Mouse (Mus musculus) heart, embryonic 12.5 days (tissue): ENCODE measurements around the gene Fam78a. TPM values are rescaled to one million over a fixed set of nuclear protein-coding genes. Genes with fewer than 3 reads are reported as not detected.
A peak's percentile ranks its signal among the peaks of the same experiment; 100 is the strongest.
"Not testable (repeated sequence)": the region's sequence is repeated elsewhere in the genome, so short reads cannot be mapped to it uniquely, and the experiment has no call there.

Source experiments
- ATAC-seq: fragments of 200-750 bp; cut with Nextera tagmentation; 2 replicates; pipeline ENCODE4 v1.8.0; 2017; ENCODE audit warnings: moderate TSS enrichment, moderate library complexity; ENCODE audit not compliant: insufficient number of reproducible peaks, low FRiP score
- H3K27ac ChIP-seq: fragments of 300-500 bp; sonication (generic); 2 replicates; pipeline ENCODE4 v1.5.1; 2016; ENCODE audit warnings: mild to moderate bottlenecking, moderate library complexity; ENCODE audit not compliant: poor library complexity, severe bottlenecking
- H3K27me3 ChIP-seq: fragments of 300-500 bp; sonication (generic); replicated peaks from 2 replicates; pipeline ENCODE4 v1.6.1; 2016; ENCODE audit warnings: mild to moderate bottlenecking, moderate library complexity
- H3K36me3 ChIP-seq: fragments of 300-500 bp; sonication (generic); 2 replicates; pipeline ENCODE4 v1.6.1; 2016; ENCODE audit warnings: mild to moderate bottlenecking, moderate library complexity
- H3K4me1 ChIP-seq: fragments of 300-500 bp; sonication (generic); replicated peaks from 2 replicates; pipeline ENCODE4 v1.6.1; 2016; ENCODE audit warnings: mild to moderate bottlenecking
- H3K4me2 ChIP-seq: fragments of 300-500 bp; sonication (generic); 2 replicates; pipeline ENCODE4 v1.6.1; 2016; ENCODE audit warnings: mild to moderate bottlenecking, moderate library complexity
- H3K4me3 ChIP-seq: fragments of 300-500 bp; sonication (generic); 2 replicates; pipeline ENCODE4 v1.5.1; 2016; ENCODE audit warnings: mild to moderate bottlenecking
- H3K9ac ChIP-seq: fragments of 300-500 bp; sonication (generic); 2 replicates; pipeline ENCODE4 v1.6.1; 2016; ENCODE audit warnings: mild to moderate bottlenecking, moderate library complexity
- H3K9me3 ChIP-seq: fragments of 300-500 bp; sonication (generic); replicated peaks from 2 replicates; pipeline ENCODE4 v1.6.1; 2016; ENCODE audit warnings: mild to moderate bottlenecking, moderate library complexity
- WGBS: fragments of 180-500 bp; shearing (Covaris S2); methylation state at CpG from one replicate; pipeline ENCODE4 v1.1.7; 2016; 5-methylcytosine and 5-hydroxymethylcytosine counted together
- polyA plus RNA-seq: library from polyadenylated mRNA; unstranded; fragments of >200 nt; fragmentation: Nextera tagmentation; extraction: Ambion mirVana; gene quantifications from 2 replicates; pipeline ENCODE4 v1.2.1, GENCODE M21; 2016

Fam78a gene
- polyA plus RNA-seq, 1 experiment from 2014 or later, result 50.7 TPM

GRCm38 (mm10) chr2:32043836-32044235, 40.8 kb downstream of the Fam78a start:
- Histone ChIP-seq H3K27ac (peak overlapping the region; percentile 93), H3K4me3 (no peak overlapping the region), H3K4me1 (peaks cover 47% of the 10 kb centered on the region), H3K9me3 (no peaks in the 10 kb centered on the region), H3K4me2 (no peak overlapping the region), H3K9ac (no peak overlapping the region), H3K36me3 (peaks cover 70% of the 10 kb centered on the region), H3K27me3 (no peaks in the 10 kb centered on the region)
- WGBS, result 46% methylated on average over 5 of the region's 5 CpGs
- ATAC-seq, result 0 out of 2 replicates have a peak, but pooled peaks have one; percentile 16

GRCm38 (mm10) chr2:32041087-32041486, 43.6 kb downstream of the Fam78a start:
- Histone ChIP-seq H3K36me3 (peaks cover 69% of the 10 kb centered on the region), H3K4me3 (no peak overlapping the region), H3K4me1 (peaks cover 29% of the 10 kb centered on the region), H3K27me3 (no peaks in the 10 kb centered on the region), H3K4me2 (no peak overlapping the region), H3K27ac (no peak overlapping the region), H3K9ac (no peak overlapping the region), H3K9me3 (no peaks in the 10 kb centered on the region)
- ATAC-seq, result no peak
- WGBS, result 81% methylated on average over 2 of the region's 2 CpGs

GRCm38 (mm10) chr2:32040646-32041045, 44.0 kb downstream of the Fam78a start:
- ATAC-seq, H3K27me3 ChIP-seq, H3K9ac ChIP-seq, H3K4me3 ChIP-seq, H3K4me2 ChIP-seq, H3K27ac ChIP-seq, H3K9me3 ChIP-seq: not testable (repeated sequence)
- Histone ChIP-seq H3K4me1 (peaks cover 27% of the 10 kb centered on the region), H3K36me3 (peaks cover 71% of the 10 kb centered on the region)
- 90% methylated on average over 9 of the region's 9 CpGs for WGBS

GRCm38 (mm10) chr2:32038661-32039081, 46.0 kb downstream of the Fam78a start:
- Histone ChIP-seq H3K36me3 (peaks cover 76% of the 10 kb centered on the region), H3K27ac (peak overlapping the region; percentile 37; the same call in 1 of the 2 replicates), H3K4me2 (no peak overlapping the region), H3K4me1 (peaks cover 9% of the 10 kb centered on the region), H3K9ac (no peak overlapping the region), H3K27me3 (no peaks in the 10 kb centered on the region), H3K9me3 (no peaks in the 10 kb centered on the region), H3K4me3 (no peak overlapping the region)
- no peak for ATAC-seq
- whole genome bisulfite sequencing, result 77% methylated on average over 8 of the region's 8 CpGs

GRCm38 (mm10) chr2:32037279-32037858, 47.3 kb downstream of the Fam78a start:
- WGBS, result 55% methylated on average over 6 of the region's 6 CpGs
- Histone ChIP-seq H3K27ac (peak overlapping the region; percentile 41), H3K9ac (no peak overlapping the region), H3K4me2 (no peak overlapping the region), H3K9me3 (no peaks in the 10 kb centered on the region), H3K4me3 (no peak overlapping the region), H3K4me1 (peaks cover 9% of the 10 kb centered on the region), H3K36me3 (peaks cover 77% of the 10 kb centered on the region), H3K27me3 (no peaks in the 10 kb centered on the region)
- no peak for ATAC-seq

- Histone ChIP-seq H3K27ac (no peak overlapping the region), H3K27me3 (no peaks in the 10 kb centered on the region), H3K4me2 (no peak overlapping the region), H3K9me3 (no peaks in the 10 kb centered on the region), H3K9ac (no peak overlapping the region), H3K36me3 (peaks cover 79% of the 10 kb centered on the region), H3K4me1 (peaks cover 14% of the 10 kb centered on the region), H3K4me3 (no peak overlapping the region)
- no peak for ATAC-seq
- 89% methylated on average over 6 of the region's 6 CpGs for WGBS
Observed at GRCm38 (mm10) chr2:32034206-32034605, 50.5 kb downstream of the Fam78a start.

- Histone ChIP-seq H3K36me3 (peaks cover 76% of the 10 kb centered on the region), H3K9ac (no peak overlapping the region), H3K4me1 (peaks cover 8% of the 10 kb centered on the region), H3K27ac (no peak overlapping the region), H3K27me3 (no peaks in the 10 kb centered on the region), H3K9me3 (no peaks in the 10 kb centered on the region), H3K4me3 (no peak overlapping the region), H3K4me2 (no peak overlapping the region)
- 91% methylated on average over 6 of the region's 6 CpGs for WGBS
- ATAC-seq, result no peak
Observed at GRCm38 (mm10) chr2:32033436-32033835, 51.2 kb downstream of the Fam78a start.

GRCm38 (mm10) chr2:32029636-32030035, 55.0 kb downstream of the Fam78a start:
- no peak for ATAC-seq
- Histone ChIP-seq H3K9ac (peak overlapping the region; percentile 8; the same call in 1 of the 2 replicates), H3K4me1 (peaks cover 5% of the 10 kb centered on the region), H3K4me2 (no peak overlapping the region), H3K36me3 (peaks cover 85% of the 10 kb centered on the region), H3K9me3 (no peaks in the 10 kb centered on the region), H3K27me3 (no peaks in the 10 kb centered on the region), H3K4me3 (no peak overlapping the region), H3K27ac (no peak overlapping the region)
- WGBS, result 74% methylated on average over 3 of the region's 3 CpGs

GRCm38 (mm10) chr2:32024372-32024771, 60.3 kb downstream of the Fam78a start:
- H3K4me2 ChIP-seq, result no peak overlapping the region
- no peaks in the 10 kb centered on the region for H3K27me3 ChIP-seq
- H3K4me1 ChIP-seq, result no peaks in the 10 kb centered on the region; the same call in 1 of the 2 replicates
- WGBS, result 88% methylated on average over 4 of the region's 4 CpGs
- no peak overlapping the region for H3K9ac ChIP-seq
- H3K36me3 ChIP-seq, result peaks cover 79% of the 10 kb centered on the region
- H3K4me3 ChIP-seq, result no peak overlapping the region
- no peak for ATAC-seq
- H3K9me3 ChIP-seq, result no peaks in the 10 kb centered on the region
- H3K27ac ChIP-seq, result no peak overlapping the region

GRCm38 (mm10) chr2:32020229-32020628, 64.4 kb downstream of the Fam78a start:
- H3K36me3 ChIP-seq, result peaks cover 82% of the 10 kb centered on the region
- ATAC-seq, result no peak
- no peak overlapping the region for H3K9ac ChIP-seq
- no peaks in the 10 kb centered on the region for H3K4me1 ChIP-seq
- no peak overlapping the region for H3K27ac ChIP-seq
- 87% methylated on average over 5 of the region's 5 CpGs for WGBS
- no peak overlapping the region for H3K4me2 ChIP-seq
- H3K9me3 ChIP-seq, result no peaks in the 10 kb centered on the region
- H3K4me3 ChIP-seq, result no peak overlapping the region
- no peaks in the 10 kb centered on the region for H3K27me3 ChIP-seq

GRCm38 (mm10) chr2:32019704-32020103, 65.0 kb downstream of the Fam78a start:
- no peak overlapping the region for H3K9ac ChIP-seq
- no peak for ATAC-seq
- no peaks in the 10 kb centered on the region for H3K27me3 ChIP-seq
- no peak overlapping the region for H3K4me2 ChIP-seq
- H3K27ac ChIP-seq, result no peak overlapping the region
- 77% methylated on average over 4 of the region's 4 CpGs for WGBS
- peaks cover 83% of the 10 kb centered on the region for H3K36me3 ChIP-seq
- H3K9me3 ChIP-seq, result no peaks in the 10 kb centered on the region
- H3K4me3 ChIP-seq, result no peak overlapping the region
- no peaks in the 10 kb centered on the region for H3K4me1 ChIP-seq

- no peaks in the 10 kb centered on the region for H3K4me1 ChIP-seq
- no peak overlapping the region for H3K4me2 ChIP-seq
- no peak overlapping the region for H3K4me3 ChIP-seq
- no peak for ATAC-seq
- no peaks in the 10 kb centered on the region for H3K27me3 ChIP-seq
- no peaks in the 10 kb centered on the region for H3K9me3 ChIP-seq
- H3K9ac ChIP-seq, result no peak overlapping the region
- H3K27ac ChIP-seq, result no peak overlapping the region
- peaks cover 81% of the 10 kb centered on the region for H3K36me3 ChIP-seq
- WGBS, result 89% methylated on average over 11 of the region's 11 CpGs
Observed at GRCm38 (mm10) chr2:32008716-32009115, 75.9 kb downstream of the Fam78a start.
